Mouse (Mus musculus): ENCODE data around the gene Lrmda. TPM values are rescaled to one million over a fixed set of nuclear protein-coding genes. Genes with fewer than 3 reads are reported as not detected.

The Lrmda gene
- polyA plus RNA-seq, 1 experiment from 2014 or later, result 0.20 TPM

- Histone ChIP-seq H3K27me3 (ENCODE audit: control insufficient read depth, insufficient read depth, low read length) (no peaks in the 10 kb centered on the region), H3K9ac (ENCODE audit: low read length) (no peak overlapping the region), H3K4me1 (ENCODE audit: control insufficient read depth, insufficient read depth, low read length) (no peaks in the 10 kb centered on the region), H3K36me3 (ENCODE audit: control insufficient read depth, insufficient read depth, low read length) (no peaks in the 10 kb centered on the region), H3K9me3 (ENCODE audit: control insufficient read depth, low read length) (no peaks in the 10 kb centered on the region), H3K27ac (replicated peaks; ENCODE audit: low read depth, low read length) (no peak overlapping the region), H3K4me3 (ENCODE audit: low read depth, low read length) (no peak overlapping the region), H3K4me2 (ENCODE audit: low read depth, severe bottlenecking) (no peak overlapping the region)
- DNase-seq (ENCODE audit: low spot score) (no peak), ATAC-seq (ENCODE audit: insufficient number of reproducible peaks, low FRiP score, low TSS enrichment, low read depth) (no peak)
- WGBS, result 30% methylated on average over 3 of the region's 3 CpGs
Measured at GRCm38 (mm10) chr14:22552841-22553240, 533.3 kb downstream of the Lrmda start.

- Histone ChIP-seq H3K27me3 (ENCODE audit: control insufficient read depth, insufficient read depth, low read length) (no peaks in the 10 kb centered on the region), H3K36me3 (ENCODE audit: control insufficient read depth, insufficient read depth, low read length) (no peaks in the 10 kb centered on the region), H3K4me1 (ENCODE audit: control insufficient read depth, insufficient read depth, low read length) (no peaks in the 10 kb centered on the region), H3K27ac (replicated peaks; ENCODE audit: low read depth, low read length) (no peak overlapping the region), H3K4me2 (ENCODE audit: low read depth, severe bottlenecking) (no peak overlapping the region), H3K9me3 (ENCODE audit: control insufficient read depth, low read length) (no peaks in the 10 kb centered on the region), H3K9ac (ENCODE audit: low read length) (no peak overlapping the region), H3K4me3 (ENCODE audit: low read depth, low read length) (no peak overlapping the region)
- DNase-seq (ENCODE audit: low spot score), result no peak
- 93% methylated on average over 3 of the region's 3 CpGs for WGBS
- no peak for ATAC-seq (ENCODE audit: insufficient number of reproducible peaks, low FRiP score, low TSS enrichment, low read depth)
Measured at GRCm38 (mm10) chr14:22553717-22554116, 534.2 kb downstream of the Lrmda start.

- Histone ChIP-seq H3K9ac (ENCODE audit: low read length) (no peak overlapping the region), H3K27me3 (ENCODE audit: control insufficient read depth, insufficient read depth, low read length) (0 out of 2 replicates have a peak, but pooled peaks cover 2% of the 10 kb centered on the region), H3K4me3 (ENCODE audit: low read depth, low read length) (no peak overlapping the region), H3K4me1 (ENCODE audit: control insufficient read depth, insufficient read depth, low read length) (peaks cover 30% of the 10 kb centered on the region), H3K27ac (replicated peaks; ENCODE audit: low read depth, low read length) (no peak overlapping the region), H3K4me2 (ENCODE audit: low read depth, severe bottlenecking) (no peak overlapping the region), H3K9me3 (ENCODE audit: control insufficient read depth, low read length) (no peaks in the 10 kb centered on the region), H3K36me3 (ENCODE audit: control insufficient read depth, insufficient read depth, low read length) (no peaks in the 10 kb centered on the region)
- ATAC-seq (ENCODE audit: insufficient number of reproducible peaks, low FRiP score, low TSS enrichment, low read depth) (no peak), DNase-seq (ENCODE audit: low spot score) (no peak)
- 64% methylated on average over 5 of the region's 5 CpGs for WGBS
Measured at GRCm38 (mm10) chr14:22572486-22572885, 553.0 kb downstream of the Lrmda start.

- Histone ChIP-seq H3K27ac (replicated peaks; ENCODE audit: low read depth, low read length) (no peak overlapping the region), H3K27me3 (ENCODE audit: control insufficient read depth, insufficient read depth, low read length) (0 out of 2 replicates have a peak, but pooled peaks cover 2% of the 10 kb centered on the region), H3K4me1 (ENCODE audit: control insufficient read depth, insufficient read depth, low read length) (peaks cover 33% of the 10 kb centered on the region), H3K9me3 (ENCODE audit: control insufficient read depth, low read length) (no peaks in the 10 kb centered on the region), H3K9ac (ENCODE audit: low read length) (no peak overlapping the region), H3K4me2 (ENCODE audit: low read depth, severe bottlenecking) (no peak overlapping the region), H3K36me3 (ENCODE audit: control insufficient read depth, insufficient read depth, low read length) (no peaks in the 10 kb centered on the region), H3K4me3 (ENCODE audit: low read depth, low read length) (no peak overlapping the region)
- 51% methylated on average over 7 of the region's 7 CpGs for WGBS
- ATAC-seq (ENCODE audit: insufficient number of reproducible peaks, low FRiP score, low TSS enrichment, low read depth) (no peak), DNase-seq (ENCODE audit: low spot score) (no peak)
Measured at GRCm38 (mm10) chr14:22573585-22573984, 554.1 kb downstream of the Lrmda start.

GRCm38 (mm10) chr14:22574006-22574405 is 554.5 kb downstream of the Lrmda start:
- Histone ChIP-seq H3K27ac (replicated peaks; ENCODE audit: low read depth, low read length) (no peak overlapping the region), H3K4me3 (ENCODE audit: low read depth, low read length) (no peak overlapping the region), H3K9me3 (ENCODE audit: control insufficient read depth, low read length) (no peaks in the 10 kb centered on the region), H3K9ac (ENCODE audit: low read length) (no peak overlapping the region), H3K36me3 (ENCODE audit: control insufficient read depth, insufficient read depth, low read length) (no peaks in the 10 kb centered on the region), H3K4me2 (ENCODE audit: low read depth, severe bottlenecking) (no peak overlapping the region), H3K27me3 (ENCODE audit: control insufficient read depth, insufficient read depth, low read length) (0 out of 2 replicates have a peak, but pooled peaks cover 2% of the 10 kb centered on the region), H3K4me1 (ENCODE audit: control insufficient read depth, insufficient read depth, low read length) (peaks cover 33% of the 10 kb centered on the region)
- DNase-seq (ENCODE audit: low spot score) (no peak), ATAC-seq (ENCODE audit: insufficient number of reproducible peaks, low FRiP score, low TSS enrichment, low read depth) (no peak)
- WGBS, result 75% methylated on average over 4 of the region's 4 CpGs

GRCm38 (mm10) chr14:22576441-22576840 is 556.9 kb downstream of the Lrmda start:
- ATAC-seq (ENCODE audit: insufficient number of reproducible peaks, low FRiP score, low TSS enrichment, low read depth) (no peak), DNase-seq (ENCODE audit: low spot score) (no peak)
- H3K27me3 ChIP-seq (ENCODE audit: control insufficient read depth, insufficient read depth, low read length), result 0 out of 2 replicates have a peak, but pooled peaks cover 4% of the 10 kb centered on the region
- 25% methylated on average over 6 of the region's 6 CpGs for WGBS
- H3K27ac ChIP-seq (replicated peaks; ENCODE audit: low read depth, low read length), result no peak overlapping the region
- no peak overlapping the region for H3K4me3 ChIP-seq (ENCODE audit: low read depth, low read length)
- H3K9me3 ChIP-seq (ENCODE audit: control insufficient read depth, low read length), result no peaks in the 10 kb centered on the region
- no peak overlapping the region for H3K4me2 ChIP-seq (ENCODE audit: low read depth, severe bottlenecking)
- no peak overlapping the region for H3K9ac ChIP-seq (ENCODE audit: low read length)
- no peaks in the 10 kb centered on the region for H3K36me3 ChIP-seq (ENCODE audit: control insufficient read depth, insufficient read depth, low read length)
- peaks cover 33% of the 10 kb centered on the region for H3K4me1 ChIP-seq (ENCODE audit: control insufficient read depth, insufficient read depth, low read length)

- H3K4me1 ChIP-seq (ENCODE audit: control insufficient read depth, insufficient read depth, low read length), result peaks cover 30% of the 10 kb centered on the region
- 0 out of 2 replicates have a peak, but pooled peaks cover 4% of the 10 kb centered on the region for H3K27me3 ChIP-seq (ENCODE audit: control insufficient read depth, insufficient read depth, low read length)
- ATAC-seq (ENCODE audit: insufficient number of reproducible peaks, low FRiP score, low TSS enrichment, low read depth) (no peak), DNase-seq (ENCODE audit: low spot score) (peak; percentile 62)
- WGBS, result 21% methylated on average over 13 of the region's 13 CpGs
- H3K9me3 ChIP-seq (ENCODE audit: control insufficient read depth, low read length), result no peaks in the 10 kb centered on the region
- no peak overlapping the region for H3K4me3 ChIP-seq (ENCODE audit: low read depth, low read length)
- no peaks in the 10 kb centered on the region for H3K36me3 ChIP-seq (ENCODE audit: control insufficient read depth, insufficient read depth, low read length)
- H3K9ac ChIP-seq (ENCODE audit: low read length), result no peak overlapping the region
- H3K27ac ChIP-seq (replicated peaks; ENCODE audit: low read depth, low read length), result no peak overlapping the region
- H3K4me2 ChIP-seq (ENCODE audit: low read depth, severe bottlenecking), result peak overlapping the region; percentile 15; the same call in 1 of the 2 replicates
Measured at GRCm38 (mm10) chr14:22577411-22578037, 558.0 kb downstream of the Lrmda start.

- peak; percentile 92 for DNase-seq (ENCODE audit: low spot score)
- H3K36me3 ChIP-seq (ENCODE audit: control insufficient read depth, insufficient read depth, low read length), result no peaks in the 10 kb centered on the region
- no peak overlapping the region for H3K27ac ChIP-seq (replicated peaks; ENCODE audit: low read depth, low read length)
- peaks cover 30% of the 10 kb centered on the region for H3K4me1 ChIP-seq (ENCODE audit: control insufficient read depth, insufficient read depth, low read length)
- 0 out of 2 replicates have a peak, but pooled peaks cover 4% of the 10 kb centered on the region for H3K27me3 ChIP-seq (ENCODE audit: control insufficient read depth, insufficient read depth, low read length)
- H3K4me2 ChIP-seq (ENCODE audit: low read depth, severe bottlenecking), result 0 out of 2 replicates have a peak overlapping the region, but pooled peaks have one; percentile 15
- H3K9me3 ChIP-seq (ENCODE audit: control insufficient read depth, low read length), result no peaks in the 10 kb centered on the region
- ATAC-seq (ENCODE audit: insufficient number of reproducible peaks, low FRiP score, low TSS enrichment, low read depth), result no peak
- 16% methylated on average over 6 of the region's 6 CpGs for WGBS
- H3K4me3 ChIP-seq (ENCODE audit: low read depth, low read length), result no peak overlapping the region
- no peak overlapping the region for H3K9ac ChIP-seq (ENCODE audit: low read length)
Measured at GRCm38 (mm10) chr14:22578224-22578623, 558.7 kb downstream of the Lrmda start.
